Mouse (Mus musculus): ENCODE data around the gene Cmtm2b.
A peak's percentile ranks its signal among the peaks of the same experiment; 100 is the strongest.

Gene Cmtm2b

DNA sequence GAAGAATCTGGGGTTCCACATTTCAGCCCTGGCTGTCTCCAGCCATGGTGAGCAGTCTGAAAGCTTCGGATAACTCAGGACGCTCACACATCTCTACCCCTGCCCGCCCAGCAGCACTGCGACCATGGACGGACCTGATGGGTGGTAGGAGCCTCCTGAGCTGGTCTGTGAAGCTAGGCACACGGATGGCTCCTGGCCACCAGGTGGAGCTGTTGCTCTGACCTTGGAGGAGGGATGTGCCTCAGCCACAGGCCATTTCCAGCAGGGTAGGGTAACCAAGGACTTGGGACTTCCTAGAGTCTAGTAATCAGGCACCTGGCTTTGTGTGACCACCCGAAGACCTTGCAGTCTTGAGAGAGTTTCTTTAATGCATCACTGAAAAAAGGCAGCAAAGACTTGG is 21.9 kb downstream of the Cmtm2b start:
- peak; percentile 89 for DNase-seq

DNA sequence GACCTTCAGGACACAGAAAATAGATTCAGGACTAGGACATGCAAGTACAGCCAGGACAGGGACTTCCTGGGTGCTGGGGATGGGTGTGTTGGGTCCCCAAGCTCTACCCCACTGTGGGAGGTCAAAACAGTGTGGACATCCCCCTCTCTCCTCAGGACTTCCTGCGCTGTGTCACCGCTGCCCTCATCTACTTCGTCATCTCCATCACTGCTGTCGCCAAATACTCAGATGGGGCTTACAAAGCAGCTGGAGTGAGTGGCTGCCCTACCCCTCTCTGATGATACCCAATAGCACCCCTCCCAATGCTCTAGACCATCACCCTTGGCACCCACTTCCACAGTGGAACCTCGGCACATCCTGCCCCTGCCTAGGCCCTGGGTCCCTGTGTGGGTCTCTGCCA is 22.6 kb downstream of the Cmtm2b start:
- DNase-seq: no peak

DNA sequence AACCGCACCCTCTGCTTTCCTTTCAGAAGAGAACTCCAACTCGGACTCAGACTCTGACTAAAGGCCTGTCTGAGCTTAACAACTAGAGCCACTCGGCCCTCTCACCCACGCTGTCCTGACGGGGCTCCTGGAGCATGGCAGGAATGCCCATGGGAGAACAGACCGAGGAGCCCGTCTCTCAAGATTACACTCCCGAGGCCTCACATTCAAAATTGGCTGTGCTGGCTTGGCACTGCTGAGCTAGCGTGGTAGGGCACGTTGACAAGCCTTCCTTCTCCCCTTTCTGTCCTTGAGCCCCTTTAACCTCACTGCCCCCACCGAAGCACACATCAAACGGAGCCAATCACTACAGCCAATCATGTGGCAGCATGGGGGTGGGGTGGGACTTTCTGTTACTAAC is 24.7 kb downstream of the Cmtm2b start:
- no peak for DNase-seq

DNA sequence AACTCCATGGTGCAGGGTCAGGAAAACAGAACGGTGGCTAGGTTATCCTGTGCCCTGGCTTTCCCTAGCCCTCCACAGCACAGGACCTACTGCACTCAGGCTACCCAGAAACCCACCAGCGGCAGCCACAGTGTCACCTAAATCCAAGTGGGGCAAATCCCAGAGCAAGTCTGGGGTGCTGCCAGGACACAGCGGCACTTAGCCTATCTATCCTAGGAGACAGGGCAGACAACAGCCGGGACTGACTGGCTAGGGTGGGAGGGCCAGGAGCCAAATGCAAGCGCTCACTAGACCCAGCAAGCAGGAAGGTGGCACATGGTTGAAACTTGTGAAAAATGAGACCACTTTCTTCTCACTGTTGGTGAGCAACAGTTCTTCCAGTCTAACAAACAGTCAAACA is 26.9 kb downstream of the Cmtm2b start:
- DNase-seq: no peak

DNA sequence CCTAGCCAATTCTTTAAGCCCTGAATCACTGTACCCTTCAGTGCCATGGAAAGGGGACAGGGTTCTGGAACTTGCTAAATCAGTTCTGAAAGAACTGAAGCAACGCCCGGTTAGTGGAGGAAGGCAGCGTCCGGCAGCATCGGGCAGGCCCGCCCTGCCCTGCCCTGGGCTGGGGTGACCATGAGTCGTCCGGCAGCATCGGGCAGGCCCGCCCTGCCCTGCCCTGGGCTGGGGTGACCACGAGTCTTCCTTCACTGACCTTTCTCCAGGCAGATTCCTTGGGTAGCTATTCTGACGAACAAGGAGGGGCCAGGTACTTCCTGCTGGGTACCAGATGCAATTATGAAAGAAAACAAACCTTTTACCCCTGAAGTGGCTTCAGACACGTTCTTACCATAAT is 28.0 kb downstream of the Cmtm2b start:
- DNase-seq: no peak

DNA sequence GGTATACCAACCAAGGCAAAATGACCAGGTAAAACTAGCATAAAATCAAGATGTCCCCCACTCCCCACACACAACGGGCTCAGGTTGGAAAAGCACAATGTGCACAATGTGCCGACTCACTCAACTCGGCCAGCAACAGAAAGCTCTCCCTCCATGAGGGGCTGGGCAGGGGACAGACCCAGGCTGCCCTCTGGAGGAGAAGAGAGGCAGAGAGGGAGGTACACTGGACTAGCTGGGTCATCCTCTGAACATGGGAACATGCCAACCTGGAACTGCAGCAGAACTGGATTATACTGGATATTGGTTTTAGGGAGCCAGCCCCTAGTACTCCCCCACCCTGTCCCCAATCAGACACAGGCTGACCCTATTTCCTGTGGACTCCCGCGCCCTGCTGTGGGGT is 31.2 kb downstream of the Cmtm2b start:
- DNase-seq: no peak

DNA sequence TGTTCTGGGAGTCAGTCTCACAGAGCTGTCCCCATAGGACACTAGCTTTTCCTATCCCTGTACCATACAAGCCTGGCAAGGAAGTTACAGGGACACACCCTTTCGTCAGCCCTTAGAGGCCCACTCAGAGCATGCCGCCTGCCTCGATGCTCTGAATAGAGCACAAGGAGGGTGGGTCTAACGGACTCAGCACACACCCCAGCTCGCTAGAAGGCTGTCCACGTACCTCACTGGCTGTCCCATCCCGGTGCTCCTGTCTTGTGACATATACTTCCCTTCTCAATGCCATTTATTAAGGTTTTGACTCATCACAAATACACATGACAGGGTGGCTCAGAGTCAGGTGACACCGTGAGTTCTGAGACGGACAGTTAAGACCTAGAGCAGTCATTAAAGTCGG is 32.5 kb downstream of the Cmtm2b start:
- no peak for DNase-seq

DNA sequence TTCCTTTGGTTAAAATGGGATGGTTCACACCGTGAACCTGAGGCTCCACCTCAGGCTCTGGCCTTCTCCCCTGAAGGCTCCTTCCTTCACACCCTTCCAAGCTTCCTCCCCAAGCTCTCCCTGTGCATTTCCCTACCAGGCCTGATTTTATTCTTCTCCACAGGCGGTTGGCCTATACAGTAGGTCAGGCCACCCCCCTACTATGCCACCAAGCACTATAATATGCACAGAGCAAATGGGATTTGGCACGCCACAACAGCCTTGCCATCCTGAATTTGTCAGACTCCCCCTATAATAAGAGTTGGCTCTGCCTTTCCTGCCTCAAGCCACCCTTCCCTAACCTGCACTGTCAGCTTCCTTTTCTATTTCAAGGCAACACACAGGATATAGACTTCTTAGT is 36.6 kb downstream of the Cmtm2b start:
- DNase-seq: no peak

DNA sequence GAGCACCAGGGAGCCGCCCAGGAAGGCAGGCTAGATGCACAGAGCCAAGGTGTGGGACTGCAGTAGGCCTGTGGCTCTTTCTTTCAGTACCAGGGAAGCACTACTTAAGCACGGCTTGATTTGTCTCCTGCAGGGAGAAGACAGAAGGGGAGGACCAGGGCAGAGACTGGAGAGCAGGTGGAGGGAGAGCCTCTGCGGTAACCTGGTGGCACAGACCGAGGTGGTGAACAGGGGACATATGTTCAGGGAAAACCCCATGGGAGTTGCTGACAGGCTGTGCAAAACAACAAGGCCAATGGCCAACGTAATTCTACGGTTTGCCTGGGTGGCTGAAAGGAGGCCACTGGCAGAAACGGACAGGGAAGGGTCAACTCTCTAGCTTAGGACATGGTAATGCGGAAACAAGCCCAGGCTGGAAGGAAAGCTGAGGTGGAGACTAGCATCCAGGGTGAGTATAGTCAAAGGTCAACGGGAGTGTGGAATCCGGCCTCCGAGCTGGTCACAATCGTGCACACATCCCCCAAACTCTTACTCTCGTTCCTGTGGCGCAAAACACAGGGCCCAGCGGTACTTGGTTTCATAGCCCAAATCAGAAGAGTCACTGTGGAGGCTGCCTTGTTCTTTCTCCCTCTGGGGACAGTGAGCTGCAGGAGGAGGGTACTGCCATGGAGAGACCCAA is 37.9 kb downstream of the Cmtm2b start:
- DNase-seq: no peak

DNA sequence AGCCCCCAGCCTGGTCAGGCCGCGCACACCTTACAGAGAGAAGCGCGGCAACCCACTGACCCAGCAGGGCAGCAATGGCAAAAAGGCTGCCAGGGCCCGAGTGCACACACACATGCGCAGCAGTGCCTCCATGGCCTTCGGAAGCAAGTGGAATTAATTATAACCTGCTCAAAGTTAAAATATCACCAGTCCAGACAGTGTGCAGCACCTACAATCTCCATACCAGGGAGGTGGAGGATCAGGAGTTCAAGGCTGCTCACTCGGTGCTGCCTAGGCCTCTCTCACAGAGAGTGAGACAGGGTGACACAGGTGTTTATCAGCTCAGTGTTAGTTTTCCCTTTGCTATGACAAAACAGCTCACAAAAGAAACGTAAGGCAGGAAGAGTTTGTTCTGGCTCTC is 43.7 kb downstream of the Cmtm2b start:
- no peak for DNase-seq

DNA sequence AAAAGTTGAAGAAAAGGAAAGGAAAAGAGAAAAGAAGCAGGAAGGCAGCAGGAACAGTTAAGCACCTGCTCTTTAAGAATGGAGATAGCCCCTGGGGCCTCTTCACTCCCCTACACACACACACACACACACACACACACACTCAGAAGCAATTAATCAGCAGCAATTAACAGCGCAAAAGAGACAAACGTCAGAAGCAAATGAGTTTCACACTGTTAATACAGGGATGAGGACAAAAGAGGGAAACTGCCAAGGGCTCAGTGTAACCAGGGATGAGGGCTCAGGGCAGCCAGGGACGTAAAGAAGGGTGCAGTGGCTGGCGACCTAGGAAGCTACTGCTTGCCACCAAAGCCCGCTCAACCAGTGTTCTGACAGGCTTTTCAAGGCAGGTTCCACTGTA is 45.4 kb downstream of the Cmtm2b start:
- DNase-seq: no peak

DNA sequence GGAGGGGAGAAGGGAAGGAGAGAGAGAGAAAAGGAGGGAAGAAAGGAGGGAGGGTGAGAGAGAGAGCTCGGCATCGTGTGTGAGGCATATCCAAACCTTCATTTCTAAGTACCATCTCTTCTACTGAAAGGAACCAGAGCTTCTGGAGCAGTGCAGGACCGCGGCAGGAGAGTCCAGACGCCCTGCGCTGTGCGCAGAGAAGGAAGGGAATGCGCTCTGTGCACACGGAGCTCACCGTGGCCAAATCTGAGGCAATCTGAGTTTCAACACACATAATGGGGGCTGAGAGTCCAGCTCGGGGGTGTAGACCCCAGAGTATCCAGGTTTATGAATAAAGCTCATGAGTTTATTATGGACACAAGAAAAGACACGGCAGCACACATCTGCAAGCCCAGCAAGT is 47.6 kb downstream of the Cmtm2b start:
- DNase-seq: no peak

DNA sequence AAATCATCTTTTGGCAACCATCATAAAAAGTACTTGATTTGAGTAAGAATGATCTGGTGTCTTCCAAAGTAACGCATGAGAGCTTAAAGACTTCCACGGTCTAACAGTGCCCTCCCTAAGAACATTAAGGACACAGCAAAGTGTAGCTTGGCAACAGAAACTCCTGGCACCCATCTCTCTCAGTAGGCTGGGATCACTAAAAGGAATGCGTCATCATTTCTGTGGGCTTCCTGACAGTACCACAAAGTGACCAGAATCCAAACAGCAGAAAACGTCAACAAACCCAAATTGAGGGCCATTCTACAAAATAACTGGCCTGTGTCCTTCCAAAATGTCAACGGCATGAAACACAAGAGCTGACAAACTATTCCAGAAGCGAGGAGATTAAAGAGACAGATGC is 48.0 kb downstream of the Cmtm2b start:
- DNase-seq: no peak

DNA sequence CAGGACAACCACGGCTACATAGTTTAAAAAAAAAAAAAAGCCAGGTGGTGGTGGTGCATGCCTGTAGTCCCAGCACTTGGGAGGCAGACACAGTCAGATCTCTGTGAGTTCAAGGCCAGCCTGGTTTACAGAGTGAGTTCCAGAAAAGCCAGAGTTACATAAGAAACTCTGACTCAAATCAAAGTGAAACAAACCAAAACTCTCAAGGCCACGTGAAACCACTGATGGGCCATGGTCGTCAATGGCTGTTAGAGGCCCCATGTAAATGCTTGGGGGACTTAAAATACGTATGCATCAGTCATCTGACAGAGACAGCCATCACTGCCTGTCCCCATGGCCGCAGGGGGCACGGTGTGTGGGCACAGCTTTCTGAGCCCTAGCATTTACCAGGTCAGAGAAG is 49.1 kb downstream of the Cmtm2b start:
- no peak for DNase-seq

DNA sequence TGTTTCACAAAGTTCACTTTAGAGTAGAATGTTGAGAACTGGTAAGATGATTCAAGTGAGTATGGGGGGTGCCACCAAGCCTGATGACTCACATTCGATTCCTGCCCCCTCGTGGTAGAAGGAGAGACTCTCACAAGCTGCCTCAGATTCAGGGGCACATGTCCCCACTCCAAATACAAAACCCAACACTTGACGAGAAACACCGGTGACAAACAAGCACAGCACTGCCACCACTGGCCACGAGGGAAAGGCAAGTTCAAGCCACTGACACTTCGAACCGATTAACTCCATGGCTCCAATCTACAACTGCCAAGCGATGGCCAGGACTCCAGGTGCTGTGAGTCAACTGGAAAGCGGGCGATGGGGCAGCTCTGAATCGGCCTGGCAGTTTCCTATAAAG is 51.7 kb downstream of the Cmtm2b start:
- DNase-seq: peak; percentile 33

DNA sequence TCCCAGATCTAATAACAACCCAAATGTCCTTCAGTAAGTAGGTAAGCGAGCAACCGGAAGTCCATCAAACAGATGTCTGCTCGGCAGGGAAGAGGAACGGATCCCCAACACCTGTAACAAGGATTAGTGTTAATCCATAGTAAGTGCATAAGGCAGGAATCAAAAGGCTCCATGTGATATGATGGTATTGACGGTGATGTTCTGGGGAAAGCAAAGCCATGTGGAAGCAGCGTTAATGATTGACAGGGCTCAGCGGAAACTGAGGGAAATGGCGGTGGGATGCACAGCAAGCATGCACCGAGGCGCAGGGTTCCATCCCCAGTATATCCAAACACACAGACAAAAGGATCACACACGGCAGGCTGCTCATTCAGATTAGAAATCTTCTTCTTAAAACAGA is 52.2 kb downstream of the Cmtm2b start:
- no peak for DNase-seq

DNA sequence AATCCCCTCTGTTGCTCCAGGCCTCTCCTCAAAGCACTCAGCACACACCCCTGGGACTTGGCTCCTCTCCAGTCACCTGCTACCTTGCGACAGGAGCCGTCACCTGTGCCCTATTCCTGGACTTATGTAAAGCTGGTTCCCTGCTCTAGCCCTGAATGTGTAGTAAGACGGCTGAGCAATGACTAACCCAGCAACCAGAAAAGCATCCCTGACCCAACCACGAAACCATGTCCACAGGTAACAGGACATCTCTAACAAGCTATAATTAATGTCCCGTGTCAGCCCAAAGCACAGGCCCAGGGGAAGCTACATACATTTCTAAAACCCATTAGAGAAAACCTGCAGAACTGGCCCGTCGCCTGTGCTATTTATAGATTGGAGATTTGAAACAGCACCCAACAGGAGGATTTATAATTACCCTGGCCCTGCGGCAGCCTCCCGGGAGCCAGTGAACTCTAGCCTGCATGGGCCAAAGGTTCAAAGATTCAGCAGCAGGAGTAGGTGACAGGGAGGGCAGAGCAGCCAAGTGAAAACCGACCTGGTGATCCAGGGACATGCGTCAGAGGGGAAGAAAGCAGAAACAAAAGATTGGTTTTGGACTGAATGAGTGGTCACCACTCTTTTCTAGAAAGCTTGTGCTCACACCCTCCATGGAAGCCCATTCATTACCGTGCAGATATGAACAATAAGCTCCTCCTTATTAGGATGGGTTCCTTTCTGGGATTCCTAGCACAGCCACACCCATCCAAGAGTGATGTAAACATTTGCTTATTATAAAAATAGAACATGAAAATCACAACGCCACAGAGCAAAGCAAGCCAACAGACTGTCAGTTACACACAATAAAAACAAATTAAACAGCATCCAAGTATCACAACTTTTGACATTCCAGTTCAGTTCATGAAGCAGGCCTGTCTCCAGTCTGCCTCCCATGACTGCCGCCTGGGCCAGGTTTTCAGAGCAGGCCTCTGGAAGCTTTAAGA is 53.1 kb downstream of the Cmtm2b start:
- DNase-seq: no peak

DNA sequence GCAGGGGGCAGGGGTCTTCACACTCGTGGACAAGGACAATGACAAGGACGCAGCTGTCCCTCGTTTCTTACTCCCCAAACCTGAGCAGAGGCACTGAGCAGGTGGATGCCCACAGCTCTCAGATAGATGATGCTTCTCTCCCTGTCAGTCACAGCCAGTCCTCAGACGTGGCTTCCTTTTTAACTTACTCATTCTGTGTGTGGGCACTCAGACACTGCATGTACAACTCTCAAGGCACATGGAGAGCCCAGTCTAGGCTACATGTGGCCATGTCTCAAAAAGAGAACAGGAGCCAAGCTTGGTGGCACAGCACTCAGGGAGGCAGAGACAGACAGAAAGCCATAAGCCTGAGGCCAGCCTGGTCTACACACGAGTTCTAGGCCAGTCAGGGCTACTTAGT is 53.9 kb downstream of the Cmtm2b start:
- no peak for DNase-seq

DNA sequence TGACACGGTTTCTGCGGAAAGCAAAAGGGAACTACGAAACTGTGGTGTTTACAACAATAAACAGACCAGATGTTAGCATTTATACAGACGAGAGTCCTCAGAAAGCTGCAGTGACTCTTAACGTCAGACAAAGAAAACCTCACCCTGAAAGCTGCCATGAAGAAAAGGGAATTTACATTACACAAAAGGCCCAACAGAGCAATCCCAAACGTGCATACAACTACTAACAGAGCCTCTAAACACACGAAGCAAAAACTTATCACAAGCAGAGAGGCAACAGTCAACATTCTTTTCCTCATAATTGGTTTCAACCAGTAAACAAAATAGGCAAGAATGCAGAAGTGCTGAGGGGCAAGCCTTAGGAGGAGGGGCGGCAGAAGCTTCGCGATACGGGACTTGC is 54.6 kb downstream of the Cmtm2b start:
- DNase-seq: no peak

DNA sequence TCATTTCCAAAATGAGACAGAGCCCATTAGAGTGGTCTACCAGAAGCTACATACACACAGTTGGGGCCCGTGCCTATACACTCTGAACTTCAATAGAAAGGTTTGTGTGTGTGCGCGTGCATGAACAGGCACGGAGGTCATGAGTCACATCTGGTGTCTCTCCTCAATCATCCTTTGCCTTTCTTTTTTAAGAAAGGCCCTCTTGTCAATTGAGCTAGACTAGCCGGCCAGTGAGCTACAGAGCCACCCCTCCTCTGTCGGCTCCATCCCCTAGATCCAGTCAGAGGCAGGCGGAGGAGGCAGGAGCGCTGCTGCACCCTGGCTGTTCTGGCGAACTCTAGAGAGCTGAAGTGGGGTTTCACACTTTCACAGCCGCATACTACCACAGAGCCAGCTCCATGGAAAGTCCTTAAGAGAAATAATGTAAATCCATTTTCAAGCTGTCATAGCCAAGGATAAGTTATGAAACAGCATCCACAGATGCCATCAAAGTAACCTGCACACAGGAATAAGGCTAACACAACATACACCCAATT is 57.3 kb downstream of the Cmtm2b start:
- DNase-seq: no peak

DNA sequence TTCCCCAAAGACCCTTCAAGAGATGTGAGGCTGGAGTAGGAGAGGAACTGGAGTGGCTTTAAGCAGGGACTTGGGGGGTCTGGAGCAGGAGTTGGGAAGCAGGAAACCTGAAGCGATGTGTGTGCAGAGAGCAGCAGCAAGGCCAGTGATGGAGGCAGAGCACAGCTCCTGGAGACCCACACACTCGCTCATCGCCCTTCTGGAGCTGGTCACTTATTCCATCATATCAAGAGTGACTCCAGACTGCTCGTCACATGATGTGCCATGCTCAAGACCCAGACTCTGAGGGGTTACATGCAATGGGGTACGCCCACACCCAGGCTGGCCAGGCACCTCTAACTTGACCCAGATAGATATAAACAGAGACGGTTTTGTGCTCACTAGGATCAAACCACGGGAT is 58.2 kb downstream of the Cmtm2b start:
- DNase-seq: no peak
